Mouse (Mus musculus) ES-Bruce4 (cell line): ENCODE results near the gene Ppp1r27. TPM values are rescaled to one million over a fixed set of nuclear protein-coding genes. Genes with fewer than 3 reads are reported as not detected.

Experiments used
- H3K27ac ChIP-seq: 2 replicates; pipeline ENCODE4 v1.5.1; 2012; ENCODE audit warnings: low read length, inconsistent platforms; ENCODE audit not compliant: insufficient read depth
- H3K27me3 ChIP-seq: 2 replicates; pipeline ENCODE4 v1.6.1; 2012; ENCODE audit warnings: mild to moderate bottlenecking, low read length, inconsistent platforms; ENCODE audit not compliant: control insufficient read depth, poor library complexity, insufficient read depth, severe bottlenecking
- H3K36me3 ChIP-seq: 2 replicates; pipeline ENCODE4 v1.6.1; 2012; ENCODE audit warnings: inconsistent platforms, mild to moderate bottlenecking, low read length, moderate library complexity; ENCODE audit not compliant: control insufficient read depth, poor library complexity, insufficient read depth, severe bottlenecking
- H3K4me1 ChIP-seq: one replicate; pipeline ENCODE4 v1.8.1; 2011; ENCODE audit warnings: low read length; ENCODE audit not compliant: control insufficient read depth, insufficient read depth
- H3K4me3 ChIP-seq: 2 replicates; pipeline ENCODE4 v1.5.1; 2011; ENCODE audit warnings: low read depth, mild to moderate bottlenecking, low read length
- H3K9ac ChIP-seq: 2 replicates; pipeline ENCODE4 v1.6.1; 2012; ENCODE audit warnings: low read depth, mild to moderate bottlenecking, inconsistent platforms; ENCODE audit not compliant: poor library complexity, severe bottlenecking
- H3K9me3 ChIP-seq: replicated peaks from 2 replicates; pipeline ENCODE4 v1.6.1; 2012; ENCODE audit warnings: mild to moderate bottlenecking, low read length, inconsistent platforms; ENCODE audit not compliant: control insufficient read depth, poor library complexity, insufficient read depth, severe bottlenecking
- CTCF ChIP-seq: IDR thresholded peaks from one replicate; pipeline ENCODE4 v1.8.1; 2011; ENCODE audit warnings: low read depth, low read length
- EP300 ChIP-seq: IDR thresholded peaks from 2 replicates; pipeline ENCODE4 v1.6.1; 2011; ENCODE audit warnings: low read depth, low read length; ENCODE audit not compliant: insufficient read depth
- POLR2A ChIP-seq: IDR thresholded peaks from one replicate; pipeline ENCODE4 v1.8.1; 2011; ENCODE audit warnings: low read length; ENCODE audit not compliant: insufficient read depth
- polyA plus RNA-seq: library from polyadenylated mRNA; stranded (reverse); fragments of >200 nt; gene quantifications from 2 replicates; pipeline ENCODE4 v1.2.4, GENCODE M21; 2011; ENCODE audit warnings: low read depth; ENCODE audit not compliant: missing spikeins, insufficient read depth, insufficient read length

Ppp1r27 gene
- polyA plus RNA-seq, 1 experiment, result not detected

DNA sequence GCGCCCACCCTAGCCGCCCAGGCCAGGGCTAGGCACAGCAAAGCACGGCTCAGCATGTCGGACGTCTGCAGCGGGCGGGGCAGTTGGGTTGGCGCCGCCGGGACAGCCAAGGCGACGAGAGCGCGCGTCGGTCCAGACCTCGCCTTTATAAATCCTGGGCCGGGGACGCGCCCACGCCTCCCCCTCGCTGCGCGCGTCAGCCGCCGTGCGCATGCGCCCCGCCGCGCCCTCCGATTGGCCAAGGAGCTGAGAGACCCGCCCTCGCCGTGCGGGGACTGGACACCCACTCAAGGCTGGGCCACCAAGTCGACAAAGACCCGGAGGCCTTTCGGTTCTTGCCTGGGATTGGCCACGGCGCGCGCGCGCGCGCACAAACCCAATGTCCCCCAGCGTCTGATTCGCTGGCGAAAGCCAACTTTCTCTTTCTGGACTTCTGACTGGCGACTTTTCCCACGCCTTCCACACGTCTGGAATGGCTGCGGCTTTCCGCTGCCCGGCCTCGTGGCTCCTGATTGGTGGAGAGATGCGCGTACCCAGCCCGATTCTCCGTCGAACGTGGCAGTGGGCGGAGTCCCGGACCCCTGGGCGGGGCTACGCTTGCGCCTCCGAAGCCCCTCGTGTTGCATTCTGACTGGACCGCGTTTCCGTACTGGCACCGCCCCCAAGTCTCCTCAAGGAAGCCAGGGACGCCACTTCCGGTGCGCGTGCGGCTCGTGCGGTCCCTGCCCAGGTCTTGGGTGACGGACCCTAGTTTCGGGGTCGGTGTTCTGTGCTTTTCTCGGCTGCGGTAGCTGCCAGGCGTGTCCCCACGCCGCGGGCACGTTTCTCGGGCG lies 22.0 kb upstream of the Ppp1r27 start, which contains the start of gene P4hb:
TSS of gene P4hb (minus strand) at position 502 of the 833 bp plus-strand sequence.
- no peaks in the 10 kb centered on the region for H3K27me3 ChIP-seq
- H3K9me3 ChIP-seq, result no peaks in the 10 kb centered on the region
- peak within 1 kb of the TSS; percentile 86 for H3K4me3 ChIP-seq
- H3K4me1 ChIP-seq, result no peaks in the 10 kb centered on the region
- TF ChIP-seq EP300 (peak; percentile 17; the same call in 1 of the 2 replicates), POLR2A (peak; percentile 79), CTCF (no peak)
- H3K9ac ChIP-seq, result peak within 1 kb of the TSS; percentile 79
- H3K27ac ChIP-seq, result peak within 1 kb of the TSS; percentile 23; the same call in 1 of the 2 replicates
- peaks cover 29% of the 10 kb centered on the region for H3K36me3 ChIP-seq

DNA sequence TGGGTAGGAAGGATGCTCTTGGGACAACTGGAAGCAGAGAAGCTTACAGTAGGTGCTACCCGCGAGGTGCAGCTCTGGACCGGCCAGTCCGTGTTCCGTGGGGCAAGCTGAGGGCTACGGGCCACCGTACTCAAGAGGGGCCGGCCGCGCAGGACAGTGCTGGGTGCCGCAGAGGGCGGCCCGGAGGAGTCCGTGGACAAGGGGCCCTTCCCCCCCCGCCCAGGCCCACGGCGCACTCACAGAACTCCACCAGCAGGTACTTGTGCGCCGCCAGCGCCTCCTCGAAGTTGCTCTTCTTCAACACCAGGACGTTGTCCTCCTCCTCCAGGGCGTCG lies 21.5 kb upstream of the Ppp1r27 start:
- no peaks in the 10 kb centered on the region for H3K4me1 ChIP-seq
- no peaks in the 10 kb centered on the region for H3K9me3 ChIP-seq
- H3K27me3 ChIP-seq, result no peaks in the 10 kb centered on the region
- peak overlapping the region; percentile 83 for H3K4me3 ChIP-seq
- no peak for TF ChIP-seq EP300
- TF ChIP-seq POLR2A, result no peak
- no peak for TF ChIP-seq CTCF
- H3K36me3 ChIP-seq, result peaks cover 32% of the 10 kb centered on the region
- no peak overlapping the region for H3K27ac ChIP-seq
- H3K9ac ChIP-seq, result peak overlapping the region; percentile 79

DNA sequence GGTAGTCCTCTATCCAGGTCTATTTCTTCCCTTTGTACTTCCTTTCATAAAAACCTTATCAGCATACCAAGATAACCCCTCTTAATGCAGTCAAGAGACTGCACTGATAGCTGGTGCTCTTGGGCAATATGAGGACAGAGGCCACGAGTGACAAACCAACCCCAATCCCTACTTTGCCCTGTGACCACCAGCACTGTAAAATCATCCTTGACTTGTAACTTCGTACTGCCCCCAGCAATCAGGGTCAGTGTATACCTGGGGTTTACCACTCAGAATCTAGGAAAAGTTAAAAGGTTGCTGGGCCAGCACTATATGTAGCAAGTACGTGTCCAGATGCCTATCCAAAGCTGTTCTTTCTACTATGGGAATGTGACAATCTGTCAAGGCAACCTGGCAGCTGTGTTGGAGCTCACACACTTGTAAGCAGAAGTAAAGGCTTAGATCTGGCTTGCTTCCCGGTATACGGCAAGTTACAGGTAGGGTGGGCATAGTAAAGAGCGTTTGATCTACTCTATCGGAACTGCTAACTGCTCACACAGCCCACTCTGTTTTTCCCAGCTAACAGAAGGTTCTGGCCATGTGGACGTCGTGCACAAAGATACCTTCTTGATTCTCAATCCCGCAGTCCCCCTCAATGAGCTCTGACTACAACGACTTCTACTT lies 21.0 kb upstream of the Ppp1r27 start:
- Histone ChIP-seq H3K9ac (peak overlapping the region; percentile 79), H3K27ac (no peak overlapping the region), H3K36me3 (peaks cover 37% of the 10 kb centered on the region), H3K4me1 (no peaks in the 10 kb centered on the region), H3K27me3 (no peaks in the 10 kb centered on the region), H3K9me3 (no peaks in the 10 kb centered on the region), H3K4me3 (peak overlapping the region; percentile 83)
- TF ChIP-seq POLR2A (no peak), CTCF (no peak), EP300 (no peak)

DNA sequence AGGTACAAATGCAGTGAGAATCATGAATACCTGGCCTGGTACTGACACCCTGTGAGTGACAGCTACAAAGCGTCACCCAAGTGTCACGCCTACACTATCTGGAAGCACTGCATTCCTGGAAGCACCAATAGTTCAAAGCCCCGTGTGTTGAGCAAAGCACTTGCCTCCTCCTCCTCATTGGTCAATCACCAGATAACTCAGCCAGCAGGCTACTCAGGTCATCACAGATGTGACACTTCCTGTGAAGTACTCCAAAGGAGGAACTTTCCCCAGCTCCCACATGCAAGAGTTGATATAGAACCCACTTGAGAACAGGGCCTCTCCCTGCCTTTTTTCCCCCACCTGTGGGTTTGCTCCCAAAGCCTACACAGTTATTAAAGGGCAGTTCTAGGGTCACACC lies 20.2 kb upstream of the Ppp1r27 start:
- Histone ChIP-seq H3K36me3 (peaks cover 44% of the 10 kb centered on the region), H3K9ac (peak overlapping the region; percentile 79; the same call in 1 of the 2 replicates), H3K27me3 (no peaks in the 10 kb centered on the region), H3K27ac (no peak overlapping the region), H3K4me3 (no peak overlapping the region), H3K4me1 (no peaks in the 10 kb centered on the region), H3K9me3 (no peaks in the 10 kb centered on the region)
- TF ChIP-seq EP300 (no peak), POLR2A (no peak)

DNA sequence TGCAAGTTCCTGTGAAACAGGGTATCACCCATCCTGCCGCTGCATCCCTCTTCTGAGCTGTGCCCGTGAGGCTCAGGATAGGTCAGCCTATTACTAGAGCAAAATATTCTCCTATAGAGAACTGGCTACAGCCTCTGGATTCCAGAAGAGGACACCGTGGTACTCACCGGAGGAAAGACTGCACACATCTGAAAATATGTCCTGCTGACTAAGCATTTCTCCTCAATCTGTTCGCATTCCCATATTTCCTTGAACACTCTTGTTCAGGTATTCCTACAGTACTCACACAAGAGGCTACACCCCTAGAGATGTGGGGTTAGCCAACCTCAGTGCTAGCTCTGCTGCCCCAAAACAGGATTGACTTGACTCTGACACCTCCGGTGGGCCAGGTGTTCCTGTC lies 17.4 kb upstream of the Ppp1r27 start:
- Histone ChIP-seq H3K9me3 (no peaks in the 10 kb centered on the region), H3K36me3 (peaks cover 71% of the 10 kb centered on the region), H3K4me3 (no peak overlapping the region), H3K4me1 (no peaks in the 10 kb centered on the region), H3K27ac (no peak overlapping the region), H3K9ac (no peak overlapping the region), H3K27me3 (no peaks in the 10 kb centered on the region)
- TF ChIP-seq CTCF (no peak), POLR2A (no peak), EP300 (no peak)

DNA sequence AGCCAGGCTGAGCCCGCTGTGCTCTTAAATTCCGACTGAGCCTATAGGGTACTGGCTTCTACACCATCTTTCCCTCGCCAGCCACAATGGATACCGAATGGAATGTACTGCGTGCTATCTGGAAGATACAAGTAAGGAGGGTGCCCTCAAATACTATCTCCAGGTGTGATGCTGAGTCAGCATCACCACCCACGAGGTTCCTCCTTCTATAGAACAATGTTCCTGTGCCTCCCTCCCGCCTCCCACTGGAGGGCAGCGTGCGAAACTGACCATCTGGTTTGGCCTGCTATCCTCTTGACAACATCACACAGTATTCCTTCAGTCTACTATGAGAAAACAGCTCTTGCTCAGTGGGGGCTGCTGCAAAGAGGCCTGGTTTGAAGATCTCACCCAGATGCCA lies 14.2 kb upstream of the Ppp1r27 start:
- Histone ChIP-seq H3K9me3 (no peaks in the 10 kb centered on the region), H3K9ac (no peak overlapping the region), H3K4me3 (no peak overlapping the region), H3K27ac (no peak overlapping the region), H3K4me1 (no peaks in the 10 kb centered on the region), H3K36me3 (peaks cover 90% of the 10 kb centered on the region), H3K27me3 (no peaks in the 10 kb centered on the region)
- TF ChIP-seq EP300, result no peak
- TF ChIP-seq CTCF, result peak; percentile 0
- no peak for TF ChIP-seq POLR2A
